Mouse (Mus musculus): ENCODE data around the gene Ccdc173.

GRCm38 (mm10) chr2:69820201-69820600 is 30.8 kb upstream of the Ccdc173 start:
- TF ChIP-seq POLR2A (IDR thresholded peaks at IDR 0.05; ENCODE audit: low read depth, low read length) = no peak
- TF ChIP-seq CTCF (conservative IDR thresholded peaks at IDR 0.05; ENCODE audit: insufficient read depth, insufficient read length, low read depth, low read length) = no peak
